Mouse (Mus musculus): Measurements from ENCODE around the gene Eif3g. TPM values are rescaled to one million over a fixed set of nuclear protein-coding genes. Genes with fewer than 3 reads are reported as not detected.
A peak's percentile ranks its signal among the peaks of the same experiment; 100 is the strongest.

Gene Eif3g
- polyA plus RNA-seq, 1 experiment from 2014 or later = 327 TPM

GRCm38 (mm10) chr9:20902174-20902491 is 3.7 kb upstream of the Eif3g start:
- no peaks in the 10 kb centered on the region for H3K27me3 ChIP-seq (ENCODE audit: control insufficient read depth, insufficient read depth, low read length)
- no peaks in the 10 kb centered on the region for H3K9me3 ChIP-seq (ENCODE audit: control insufficient read depth, low read length)
- H3K9ac ChIP-seq (ENCODE audit: low read depth, low read length) = no peak overlapping the region; the same call in 1 of the 2 replicates
- H3K27ac ChIP-seq (ENCODE audit: low read depth, low read length) = no peak overlapping the region
- no peak overlapping the region for H3K4me3 ChIP-seq (ENCODE audit: low read length)
- H3K36me3 ChIP-seq (ENCODE audit: control insufficient read depth, insufficient read depth, low read length) = peaks cover 30% of the 10 kb centered on the region
- 19% methylated on average over 6 of the region's 6 CpGs for WGBS
- H3K4me1 ChIP-seq (ENCODE audit: control insufficient read depth, insufficient read depth, low read length) = peaks cover 6% of the 10 kb centered on the region
- ATAC-seq (ENCODE audit: low FRiP score, low TSS enrichment) = no peak
- H3K4me2 ChIP-seq (replicated peaks; ENCODE audit: low read depth, low read length) = no peak overlapping the region

- no peak overlapping the region; the same call in 1 of the 2 replicates for H3K9ac ChIP-seq (ENCODE audit: low read depth, low read length)
- H3K27me3 ChIP-seq (ENCODE audit: control insufficient read depth, insufficient read depth, low read length) = no peaks in the 10 kb centered on the region
- no peak for ATAC-seq (ENCODE audit: low FRiP score, low TSS enrichment)
- peaks cover 8% of the 10 kb centered on the region for H3K4me1 ChIP-seq (ENCODE audit: control insufficient read depth, insufficient read depth, low read length)
- WGBS = 19% methylated on average over 13 of the region's 13 CpGs
- no peak overlapping the region for H3K27ac ChIP-seq (ENCODE audit: low read depth, low read length)
- no peak overlapping the region for H3K4me2 ChIP-seq (replicated peaks; ENCODE audit: low read depth, low read length)
- H3K9me3 ChIP-seq (ENCODE audit: control insufficient read depth, low read length) = no peaks in the 10 kb centered on the region
- H3K36me3 ChIP-seq (ENCODE audit: control insufficient read depth, insufficient read depth, low read length) = peaks cover 31% of the 10 kb centered on the region
- H3K4me3 ChIP-seq (ENCODE audit: low read length) = no peak overlapping the region
These were observed 3.2 kb upstream of the Eif3g start for GRCm38 (mm10) chr9:20901466-20902173.

GRCm38 (mm10) chr9:20897736-20898510 is 500 bp downstream of the Eif3g start:
- Histone ChIP-seq H3K4me2 (replicated peaks; ENCODE audit: low read depth, low read length) (peak overlapping the region; percentile 86), H3K27me3 (ENCODE audit: control insufficient read depth, insufficient read depth, low read length) (no peaks in the 10 kb centered on the region), H3K27ac (ENCODE audit: low read depth, low read length) (no peak overlapping the region), H3K4me1 (ENCODE audit: control insufficient read depth, insufficient read depth, low read length) (peaks cover 8% of the 10 kb centered on the region), H3K4me3 (ENCODE audit: low read length) (peak overlapping the region; percentile 94), H3K9ac (ENCODE audit: low read depth, low read length) (peak overlapping the region; percentile 91), H3K36me3 (ENCODE audit: control insufficient read depth, insufficient read depth, low read length) (peaks cover 45% of the 10 kb centered on the region), H3K9me3 (ENCODE audit: control insufficient read depth, low read length) (no peaks in the 10 kb centered on the region)
- ATAC-seq (ENCODE audit: low FRiP score, low TSS enrichment) = peak; percentile 63
- 4% methylated on average over 37 of the region's 39 CpGs for WGBS

GRCm38 (mm10) chr9:20895382-20895781 is 3.0 kb downstream of the Eif3g start:
- Histone ChIP-seq H3K9me3 (ENCODE audit: control insufficient read depth, low read length) (no peaks in the 10 kb centered on the region), H3K27me3 (ENCODE audit: control insufficient read depth, insufficient read depth, low read length) (no peaks in the 10 kb centered on the region), H3K27ac (ENCODE audit: low read depth, low read length) (no peak overlapping the region), H3K4me1 (ENCODE audit: control insufficient read depth, insufficient read depth, low read length) (peaks cover 8% of the 10 kb centered on the region), H3K4me3 (ENCODE audit: low read length) (no peak overlapping the region), H3K36me3 (ENCODE audit: control insufficient read depth, insufficient read depth, low read length) (peaks cover 70% of the 10 kb centered on the region), H3K4me2 (replicated peaks; ENCODE audit: low read depth, low read length) (no peak overlapping the region), H3K9ac (ENCODE audit: low read depth, low read length) (no peak overlapping the region)
- no peak for ATAC-seq (ENCODE audit: low FRiP score, low TSS enrichment)
- WGBS = 94% methylated on average over 9 of the region's 9 CpGs

- Histone ChIP-seq H3K27ac (ENCODE audit: low read depth, low read length) (no peak overlapping the region), H3K36me3 (ENCODE audit: control insufficient read depth, insufficient read depth, low read length) (peaks cover 78% of the 10 kb centered on the region), H3K9ac (ENCODE audit: low read depth, low read length) (no peak overlapping the region; the same call in 1 of the 2 replicates), H3K4me1 (ENCODE audit: control insufficient read depth, insufficient read depth, low read length) (peaks cover 8% of the 10 kb centered on the region), H3K4me2 (replicated peaks; ENCODE audit: low read depth, low read length) (no peak overlapping the region), H3K9me3 (ENCODE audit: control insufficient read depth, low read length) (no peaks in the 10 kb centered on the region), H3K27me3 (ENCODE audit: control insufficient read depth, insufficient read depth, low read length) (no peaks in the 10 kb centered on the region), H3K4me3 (ENCODE audit: low read length) (no peak overlapping the region)
- 89% methylated on average over 15 of the region's 15 CpGs for WGBS
- ATAC-seq (ENCODE audit: low FRiP score, low TSS enrichment) = no peak
These were observed 3.8 kb downstream of the Eif3g start for GRCm38 (mm10) chr9:20894629-20895028.

GRCm38 (mm10) chr9:20893590-20894343 is 4.7 kb downstream of the Eif3g start:
- 89% methylated on average over 13 of the region's 13 CpGs for WGBS
- no peak overlapping the region for H3K27ac ChIP-seq (ENCODE audit: low read depth, low read length)
- H3K27me3 ChIP-seq (ENCODE audit: control insufficient read depth, insufficient read depth, low read length) = no peaks in the 10 kb centered on the region
- H3K4me1 ChIP-seq (ENCODE audit: control insufficient read depth, insufficient read depth, low read length) = peaks cover 13% of the 10 kb centered on the region
- H3K4me3 ChIP-seq (ENCODE audit: low read length) = no peak overlapping the region
- ATAC-seq (ENCODE audit: low FRiP score, low TSS enrichment) = no peak
- no peak overlapping the region for H3K4me2 ChIP-seq (replicated peaks; ENCODE audit: low read depth, low read length)
- H3K9me3 ChIP-seq (ENCODE audit: control insufficient read depth, low read length) = no peaks in the 10 kb centered on the region
- peaks cover 83% of the 10 kb centered on the region for H3K36me3 ChIP-seq (ENCODE audit: control insufficient read depth, insufficient read depth, low read length)
- no peak overlapping the region for H3K9ac ChIP-seq (ENCODE audit: low read depth, low read length)

GRCm38 (mm10) chr9:20893069-20893468 is 5.4 kb downstream of the Eif3g start:
- H3K4me2 ChIP-seq (replicated peaks; ENCODE audit: low read depth, low read length) = no peak overlapping the region
- peaks cover 13% of the 10 kb centered on the region for H3K4me1 ChIP-seq (ENCODE audit: control insufficient read depth, insufficient read depth, low read length)
- H3K27me3 ChIP-seq (ENCODE audit: control insufficient read depth, insufficient read depth, low read length) = no peaks in the 10 kb centered on the region
- H3K9me3 ChIP-seq (ENCODE audit: control insufficient read depth, low read length) = no peaks in the 10 kb centered on the region
- H3K36me3 ChIP-seq (ENCODE audit: control insufficient read depth, insufficient read depth, low read length) = peaks cover 83% of the 10 kb centered on the region
- H3K4me3 ChIP-seq (ENCODE audit: low read length) = no peak overlapping the region
- H3K27ac ChIP-seq (ENCODE audit: low read depth, low read length) = no peak overlapping the region
- H3K9ac ChIP-seq (ENCODE audit: low read depth, low read length) = 0 out of 2 replicates have a peak overlapping the region, but pooled peaks have one; percentile 18
- WGBS = 63% methylated on average over 5 of the region's 5 CpGs
- ATAC-seq (ENCODE audit: low FRiP score, low TSS enrichment) = no peak

- Histone ChIP-seq H3K9ac (ENCODE audit: low read depth, low read length) (no peak overlapping the region), H3K36me3 (ENCODE audit: control insufficient read depth, insufficient read depth, low read length) (peaks cover 79% of the 10 kb centered on the region), H3K27ac (ENCODE audit: low read depth, low read length) (no peak overlapping the region), H3K4me1 (ENCODE audit: control insufficient read depth, insufficient read depth, low read length) (peaks cover 8% of the 10 kb centered on the region), H3K4me3 (ENCODE audit: low read length) (no peak overlapping the region), H3K9me3 (ENCODE audit: control insufficient read depth, low read length) (no peaks in the 10 kb centered on the region), H3K27me3 (ENCODE audit: control insufficient read depth, insufficient read depth, low read length) (no peaks in the 10 kb centered on the region), H3K4me2 (replicated peaks; ENCODE audit: low read depth, low read length) (no peak overlapping the region)
- no peak for ATAC-seq (ENCODE audit: low FRiP score, low TSS enrichment)
- WGBS = 77% methylated on average over 5 of the region's 5 CpGs
These were observed 6.2 kb downstream of the Eif3g start for GRCm38 (mm10) chr9:20892104-20892653.

Measured in kidney, embryonic 14.5 days (tissue).